Mouse (Mus musculus) embryonic fibroblast, embryonic 13.5 days (primary cell): Measurements from ENCODE around the gene Gm1113.

Source experiments
- CTCF ChIP-seq: IDR thresholded peaks from 2 replicates; pipeline ENCODE4 v1.5.1; 2011; ENCODE audit warnings: mild to moderate bottlenecking, control low read depth, low read length, moderate library complexity, borderline replicate concordance; ENCODE audit not compliant: insufficient read depth
- POLR2A ChIP-seq: IDR thresholded peaks from 2 replicates; pipeline ENCODE4 v1.6.1; 2011; ENCODE audit warnings: low read depth, mild to moderate bottlenecking, control low read depth, low read length, moderate library complexity

- no peak for TF ChIP-seq CTCF
- no peak for TF ChIP-seq POLR2A
Observed at GRCm38 (mm10) chr9:35523541-35523940, 5.5 kb upstream of the Gm1113 start.
